Mouse (Mus musculus): ENCODE measurements around the gene Zdhhc1. TPM values are rescaled to one million over a fixed set of nuclear protein-coding genes. Genes with fewer than 3 reads are reported as not detected.

Zdhhc1 gene
- polyA plus RNA-seq, 1 experiment from 2014 or later: 33.1 TPM

GRCm38 (mm10) chr8:105475254-105475653, 21.4 kb downstream of the Zdhhc1 start:
- Histone ChIP-seq H3K9me3 (ENCODE audit: control insufficient read depth, low read length) (no peaks in the 10 kb centered on the region), H3K4me3 (replicated peaks; ENCODE audit: low read length) (no peak overlapping the region), H3K36me3 (replicated peaks; ENCODE audit: control insufficient read depth, insufficient read depth) (peaks cover 12% of the 10 kb centered on the region; the same call in 1 of the 2 replicates), H3K27ac (no peak overlapping the region), H3K9ac (no peak overlapping the region), H3K4me1 (replicated peaks; ENCODE audit: control insufficient read depth, insufficient read depth, low read length) (peaks cover 25% of the 10 kb centered on the region), H3K27me3 (ENCODE audit: control insufficient read depth, insufficient read depth, low read length) (no peaks in the 10 kb centered on the region), H3K4me2 (replicated peaks) (no peak overlapping the region)
- no peak for DNase-seq (ENCODE audit: low spot score)
- no peak for ATAC-seq (ENCODE audit: low FRiP score)
- 40% methylated on average over 4 of the region's 4 CpGs for WGBS

DNA sequence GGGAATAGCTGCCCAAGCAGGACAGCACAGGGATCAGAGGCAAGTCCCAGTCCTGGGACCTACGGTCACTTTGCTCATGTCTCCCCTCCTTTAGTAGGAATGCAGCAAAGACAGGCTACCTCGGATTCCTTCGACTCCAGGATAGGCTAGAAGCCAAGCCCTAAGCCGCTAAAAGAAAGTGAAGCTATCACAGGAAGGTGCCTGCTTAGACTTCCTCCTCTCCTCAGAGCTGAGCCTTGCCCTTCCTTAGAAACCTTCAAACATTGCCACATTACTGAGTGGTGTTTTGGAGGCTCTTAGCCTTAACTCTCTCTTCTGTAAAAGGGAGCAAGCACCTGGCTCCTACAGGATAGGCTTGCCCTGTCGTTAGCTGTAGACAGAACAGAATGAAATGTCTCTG, 22.0 kb downstream of the Zdhhc1 start:
- Histone ChIP-seq H3K27ac (no peak overlapping the region), H3K4me3 (replicated peaks; ENCODE audit: low read length) (no peak overlapping the region), H3K27me3 (ENCODE audit: control insufficient read depth, insufficient read depth, low read length) (no peaks in the 10 kb centered on the region), H3K9ac (peak overlapping the region; percentile 39; the same call in 1 of the 2 replicates), H3K36me3 (replicated peaks; ENCODE audit: control insufficient read depth, insufficient read depth) (peaks cover 12% of the 10 kb centered on the region; the same call in 1 of the 2 replicates), H3K4me2 (replicated peaks) (0 out of 2 replicates have a peak overlapping the region, but pooled peaks have one; percentile 16), H3K4me1 (replicated peaks; ENCODE audit: control insufficient read depth, insufficient read depth, low read length) (peaks cover 30% of the 10 kb centered on the region), H3K9me3 (ENCODE audit: control insufficient read depth, low read length) (no peaks in the 10 kb centered on the region)
- no peak for DNase-seq (ENCODE audit: low spot score)
- WGBS: 40% methylated on average over 5 of the region's 5 CpGs
- ATAC-seq (ENCODE audit: low FRiP score): no peak

- Histone ChIP-seq H3K4me2 (replicated peaks) (0 out of 2 replicates have a peak overlapping the region, but pooled peaks have one; percentile 16), H3K4me1 (replicated peaks; ENCODE audit: control insufficient read depth, insufficient read depth, low read length) (peaks cover 37% of the 10 kb centered on the region), H3K36me3 (replicated peaks; ENCODE audit: control insufficient read depth, insufficient read depth) (peaks cover 12% of the 10 kb centered on the region; the same call in 1 of the 2 replicates), H3K27ac (no peak overlapping the region), H3K9ac (peak overlapping the region; percentile 39; the same call in 1 of the 2 replicates), H3K27me3 (ENCODE audit: control insufficient read depth, insufficient read depth, low read length) (no peaks in the 10 kb centered on the region), H3K4me3 (replicated peaks; ENCODE audit: low read length) (no peak overlapping the region), H3K9me3 (ENCODE audit: control insufficient read depth, low read length) (no peaks in the 10 kb centered on the region)
- DNase-seq (ENCODE audit: low spot score) (peak; percentile 57), ATAC-seq (ENCODE audit: low FRiP score) (no peak)
- 22% methylated on average over 17 of the region's 17 CpGs for WGBS
Measured at GRCm38 (mm10) chr8:105473816-105474606, 22.7 kb downstream of the Zdhhc1 start.

DNA sequence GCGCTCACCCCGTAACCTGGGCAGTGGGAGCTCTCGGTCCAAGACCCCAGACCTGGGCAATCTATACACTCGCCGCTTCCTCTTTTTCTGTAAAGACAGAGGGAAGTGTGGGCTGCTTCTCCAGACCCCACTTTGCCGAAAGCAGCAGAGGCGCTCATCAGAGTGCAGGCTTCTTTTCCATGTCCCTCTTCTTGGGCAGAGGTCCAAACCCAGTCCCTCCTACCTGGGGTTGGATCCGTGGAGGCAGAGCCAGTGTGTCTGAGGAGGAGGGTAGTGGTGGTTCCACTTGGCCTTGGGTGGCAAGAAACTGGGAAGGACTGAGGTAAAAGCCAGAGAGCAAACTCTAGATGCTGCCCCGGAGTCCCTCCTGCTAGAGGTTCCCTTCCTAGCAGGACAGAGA, 23.7 kb downstream of the Zdhhc1 start:
- DNase-seq (ENCODE audit: low spot score): no peak
- no peak overlapping the region for H3K4me3 ChIP-seq (replicated peaks; ENCODE audit: low read length)
- no peak overlapping the region for H3K4me2 ChIP-seq (replicated peaks)
- no peaks in the 10 kb centered on the region for H3K9me3 ChIP-seq (ENCODE audit: control insufficient read depth, low read length)
- H3K27me3 ChIP-seq (ENCODE audit: control insufficient read depth, insufficient read depth, low read length): no peaks in the 10 kb centered on the region
- no peak overlapping the region for H3K27ac ChIP-seq
- H3K4me1 ChIP-seq (replicated peaks; ENCODE audit: control insufficient read depth, insufficient read depth, low read length): peaks cover 40% of the 10 kb centered on the region
- ATAC-seq (ENCODE audit: low FRiP score): no peak
- peaks cover 7% of the 10 kb centered on the region; the same call in 1 of the 2 replicates for H3K36me3 ChIP-seq (replicated peaks; ENCODE audit: control insufficient read depth, insufficient read depth)
- 57% methylated on average over 9 of the region's 9 CpGs for WGBS
- H3K9ac ChIP-seq: no peak overlapping the region

GRCm38 (mm10) chr8:105472414-105472932, 24.2 kb downstream of the Zdhhc1 start:
- H3K4me1 ChIP-seq (replicated peaks; ENCODE audit: control insufficient read depth, insufficient read depth, low read length): peaks cover 43% of the 10 kb centered on the region
- no peaks in the 10 kb centered on the region for H3K27me3 ChIP-seq (ENCODE audit: control insufficient read depth, insufficient read depth, low read length)
- DNase-seq (ENCODE audit: low spot score) (no peak), ATAC-seq (ENCODE audit: low FRiP score) (no peak)
- WGBS: 23% methylated on average over 23 of the region's 23 CpGs
- H3K4me3 ChIP-seq (replicated peaks; ENCODE audit: low read length): no peak overlapping the region
- no peak overlapping the region for H3K9ac ChIP-seq
- no peak overlapping the region for H3K27ac ChIP-seq
- peaks cover 5% of the 10 kb centered on the region for H3K36me3 ChIP-seq (replicated peaks; ENCODE audit: control insufficient read depth, insufficient read depth)
- H3K9me3 ChIP-seq (ENCODE audit: control insufficient read depth, low read length): no peaks in the 10 kb centered on the region
- H3K4me2 ChIP-seq (replicated peaks): no peak overlapping the region

DNA sequence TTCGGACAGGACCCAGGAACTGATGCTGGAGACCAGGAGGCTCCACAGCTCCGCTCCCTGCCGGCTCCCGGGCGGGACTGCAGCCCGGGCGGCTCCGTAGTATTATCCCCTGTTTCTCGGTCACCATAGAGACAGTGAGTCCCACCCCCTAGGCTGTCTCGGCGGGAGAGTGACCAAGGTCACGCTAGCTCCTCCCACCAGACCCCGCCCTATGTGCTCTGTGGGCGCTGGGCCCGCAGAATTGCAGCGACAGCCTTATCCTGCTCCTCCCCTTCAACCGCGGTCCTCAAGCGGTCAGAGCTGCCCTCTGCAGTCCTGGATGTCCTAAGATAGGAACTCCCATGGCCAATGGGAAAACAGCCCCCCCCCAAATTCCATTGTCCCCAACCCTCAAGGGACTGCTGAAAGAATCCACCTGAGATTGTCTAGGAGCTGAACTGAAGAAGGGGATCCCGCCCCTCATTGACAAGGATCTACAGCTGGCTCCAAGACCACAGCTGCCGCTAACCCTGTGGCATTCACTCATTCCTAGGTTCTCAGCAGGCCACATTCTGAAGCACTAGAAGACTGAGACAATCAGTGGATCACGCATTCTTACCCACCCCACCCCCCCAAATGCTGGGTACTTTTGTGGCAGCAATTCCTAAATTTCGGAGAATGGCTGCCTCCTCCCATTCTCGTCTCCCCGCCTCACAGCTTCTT, 25.2 kb downstream of the Zdhhc1 start, which contains the start of gene Tppp3:
Gene Tppp3 (minus strand): TSS at position 213 of the 702 bp plus-strand sequence.
- no peaks in the 10 kb centered on the region for H3K27me3 ChIP-seq (ENCODE audit: control insufficient read depth, insufficient read depth, low read length)
- H3K4me3 ChIP-seq (replicated peaks; ENCODE audit: low read length): peak within 1 kb of the TSS; percentile 36
- H3K4me1 ChIP-seq (replicated peaks; ENCODE audit: control insufficient read depth, insufficient read depth, low read length): peaks cover 52% of the 10 kb centered on the region
- peak within 1 kb of the TSS; percentile 74 for H3K27ac ChIP-seq
- H3K9ac ChIP-seq: peak within 1 kb of the TSS; percentile 67
- H3K9me3 ChIP-seq (ENCODE audit: control insufficient read depth, low read length): no peaks in the 10 kb centered on the region
- H3K4me2 ChIP-seq (replicated peaks): peak within 1 kb of the TSS; percentile 63
- DNase-seq (ENCODE audit: low spot score) (peak; percentile 84), ATAC-seq (ENCODE audit: low FRiP score) (peak; percentile 89)
- WGBS: 3% methylated on average over 25 of the region's 25 CpGs
- H3K36me3 ChIP-seq (replicated peaks; ENCODE audit: control insufficient read depth, insufficient read depth): peaks cover 12% of the 10 kb centered on the region

DNA sequence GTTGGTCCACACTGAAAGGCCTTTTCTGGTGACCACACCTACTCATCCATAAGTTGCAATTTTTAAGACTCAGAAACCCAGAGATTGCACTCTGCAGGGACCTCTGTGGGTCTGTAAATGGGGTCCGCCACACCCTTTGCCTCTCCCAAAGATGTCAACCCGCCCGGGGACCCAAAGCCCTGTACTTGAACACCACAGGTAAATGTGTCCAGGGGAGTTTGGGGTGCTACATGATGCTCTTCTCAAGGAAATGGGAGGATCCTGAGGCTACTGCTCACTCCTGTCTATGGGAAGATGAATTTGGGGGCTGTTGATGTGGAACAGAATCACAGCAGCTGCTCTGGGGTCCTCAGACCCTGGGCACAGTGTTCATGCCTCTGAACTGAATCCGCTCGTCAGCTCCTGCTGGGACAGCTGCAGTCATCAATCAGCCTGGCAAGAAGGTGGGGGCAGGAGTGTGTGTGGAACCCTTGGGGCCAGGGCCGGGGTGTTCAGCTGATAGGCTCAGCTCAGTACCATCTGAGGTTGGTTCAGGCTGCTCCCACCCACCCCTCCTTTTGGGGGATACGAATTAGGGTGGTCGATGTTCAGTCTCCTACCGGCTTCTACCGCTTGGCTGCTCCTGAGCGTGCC, 25.9 kb downstream of the Zdhhc1 start:
- H3K9me3 ChIP-seq (ENCODE audit: control insufficient read depth, low read length): no peaks in the 10 kb centered on the region
- peaks cover 12% of the 10 kb centered on the region for H3K36me3 ChIP-seq (replicated peaks; ENCODE audit: control insufficient read depth, insufficient read depth)
- H3K4me1 ChIP-seq (replicated peaks; ENCODE audit: control insufficient read depth, insufficient read depth, low read length): peaks cover 57% of the 10 kb centered on the region
- H3K27ac ChIP-seq: peak overlapping the region; percentile 74
- WGBS: 18% methylated on average over 11 of the region's 11 CpGs
- DNase-seq (ENCODE audit: low spot score) (no peak), ATAC-seq (ENCODE audit: low FRiP score) (peak; percentile 72; the same call in 1 of the 2 replicates)
- H3K27me3 ChIP-seq (ENCODE audit: control insufficient read depth, insufficient read depth, low read length): no peaks in the 10 kb centered on the region
- peak overlapping the region; percentile 63 for H3K4me2 ChIP-seq (replicated peaks)
- H3K4me3 ChIP-seq (replicated peaks; ENCODE audit: low read length): peak overlapping the region; percentile 36
- peak overlapping the region; percentile 67 for H3K9ac ChIP-seq

DNA sequence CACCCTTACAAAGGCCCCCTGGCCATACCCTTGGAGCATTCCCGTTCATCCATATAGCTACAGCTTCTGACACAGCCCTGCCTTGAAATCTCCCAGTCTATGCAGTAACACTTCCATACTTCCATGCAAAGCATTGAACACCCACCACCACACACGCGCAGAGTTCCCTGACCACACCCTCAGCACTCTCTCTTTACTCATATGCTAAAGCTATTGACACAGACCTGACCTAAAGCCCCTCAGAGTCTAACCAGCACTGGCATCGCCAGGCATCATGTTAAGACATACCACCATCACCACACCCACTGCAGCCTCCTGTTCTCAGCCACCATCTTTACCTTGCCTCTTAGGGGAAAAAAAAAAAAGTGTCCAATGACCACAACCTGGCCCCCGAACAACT, 26.4 kb downstream of the Zdhhc1 start:
- DNase-seq (ENCODE audit: low spot score): no peak
- 56% methylated on average over 5 of the region's 5 CpGs for WGBS
- H3K27me3 ChIP-seq (ENCODE audit: control insufficient read depth, insufficient read depth, low read length): no peaks in the 10 kb centered on the region
- ATAC-seq (ENCODE audit: low FRiP score): no peak
- no peaks in the 10 kb centered on the region for H3K9me3 ChIP-seq (ENCODE audit: control insufficient read depth, low read length)
- peak overlapping the region; percentile 74 for H3K27ac ChIP-seq
- H3K4me2 ChIP-seq (replicated peaks): peak overlapping the region; percentile 63
- peaks cover 12% of the 10 kb centered on the region for H3K36me3 ChIP-seq (replicated peaks; ENCODE audit: control insufficient read depth, insufficient read depth)
- peaks cover 57% of the 10 kb centered on the region for H3K4me1 ChIP-seq (replicated peaks; ENCODE audit: control insufficient read depth, insufficient read depth, low read length)
- peak overlapping the region; percentile 36 for H3K4me3 ChIP-seq (replicated peaks; ENCODE audit: low read length)
- H3K9ac ChIP-seq: peak overlapping the region; percentile 67
